Mouse (Mus musculus) testis, adult 2 months (tissue): ENCODE data around the gene Fbxo8.

Source experiments
- CTCF ChIP-seq: fragments of 200-500 bp; IDR thresholded peaks from 2 replicates; pipeline ENCODE4 v1.5.1; 2012; ENCODE audit warnings: low read depth, mild to moderate bottlenecking, inconsistent platforms, low read length, moderate library complexity; ENCODE audit not compliant: control insufficient read depth, insufficient read depth, insufficient replicate concordance
- POLR2A ChIP-seq: fragments of 200-500 bp; IDR thresholded peaks from 2 replicates; pipeline ENCODE4 v1.6.1; 2012; ENCODE audit warnings: low read depth, mild to moderate bottlenecking, inconsistent platforms, low read length, moderate library complexity; ENCODE audit not compliant: control insufficient read depth

DNA sequence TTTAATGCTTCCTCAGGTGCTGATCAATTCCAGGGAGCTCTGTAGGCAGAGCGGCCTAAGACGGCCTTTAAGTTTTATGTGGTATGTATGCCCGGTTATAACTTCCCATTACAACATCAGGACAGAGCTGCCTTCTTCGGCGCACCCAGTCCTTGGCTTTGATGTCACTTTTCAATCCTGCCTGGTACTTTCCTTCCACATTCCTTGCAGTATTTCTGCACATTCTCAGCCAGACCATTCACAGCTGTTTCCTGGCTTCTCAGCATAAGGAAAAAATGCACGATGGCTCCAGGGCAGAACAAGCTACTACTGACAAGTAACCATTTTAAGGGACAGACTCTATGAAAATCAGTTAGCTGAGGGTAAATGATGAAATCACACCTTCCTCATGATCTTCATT, 22.0 kb upstream of the Fbxo8 start:
- TF ChIP-seq CTCF (no peak), POLR2A (no peak)
